Mouse (Mus musculus): Measurements from ENCODE around the gene Psenen. TPM values are rescaled to one million over a fixed set of nuclear protein-coding genes. Genes with fewer than 3 reads are reported as not detected.

The Psenen gene
- 10 to 100 TPM; 78.5 to 81.4 TPM for total RNA-seq (2021)

GRCm38 (mm10) chr7:30563117-30563905, at the start of gene Psenen, which contains the start of the genes U2af1l4 and Gm49396:
Gene Psenen (minus strand): TSS chr7:30563627.
Gene U2af1l4 (plus strand): TSS chr7:30563301.
Gene Gm49396 (plus strand): TSS chr7:30563344.
- intact Hi-C loops (cut with DNase I) = no loop called here
- peak; percentile 98 for DNase-seq

- intact Hi-C loops (cut with DNase I) = no loop called here
- DNase-seq = no peak
These were observed 49.4 kb upstream of the Psenen start, which contains the start of gene Upk1a for GRCm38 (mm10) chr7:30612654-30613402. Gene Upk1a (minus strand): TSS chr7:30612847.

GRCm38 (mm10) chr7:30610043-30610442, 46.6 kb upstream of the Psenen start:
- intact Hi-C loops (cut with DNase I) = no loop called here
- DNase-seq = no peak

GRCm38 (mm10) chr7:30608476-30608875, 45.0 kb upstream of the Psenen start:
- no peak for DNase-seq
- intact Hi-C loops (cut with DNase I) = no loop called here

- DNase-seq = peak; percentile 77
- intact Hi-C loops (cut with DNase I) = no loop called here
These were observed 44.4 kb upstream of the Psenen start for GRCm38 (mm10) chr7:30607706-30608309.

GRCm38 (mm10) chr7:30604944-30605343, 41.5 kb upstream of the Psenen start:
- no peak for DNase-seq
- intact Hi-C loops (cut with DNase I) = no loop called here

GRCm38 (mm10) chr7:30604424-30604823, 41.0 kb upstream of the Psenen start:
- intact Hi-C loops (cut with DNase I) = no loop called here
- no peak for DNase-seq

- no peak for DNase-seq
- intact Hi-C loops (cut with DNase I) = no loop called here
These were observed 39.2 kb upstream of the Psenen start for GRCm38 (mm10) chr7:30602583-30602982.

GRCm38 (mm10) chr7:30600651-30601050, 37.2 kb upstream of the Psenen start:
- intact Hi-C loops (cut with DNase I) = no loop called here
- peak; percentile 22 for DNase-seq

- DNase-seq = peak; percentile 95
- intact Hi-C loops (cut with DNase I) = no loop called here
These were observed 36.5 kb upstream of the Psenen start for GRCm38 (mm10) chr7:30599933-30600353.

- DNase-seq = no peak
- intact Hi-C loops (cut with DNase I) = no loop called here
These were observed 35.4 kb upstream of the Psenen start, which contains the start of gene Zbtb32 for GRCm38 (mm10) chr7:30598786-30599185. Gene Zbtb32 (minus strand): TSS chr7:30598909.

- no peak for DNase-seq
- intact Hi-C loops (cut with DNase I) = no loop called here
These were observed 33.4 kb upstream of the Psenen start for GRCm38 (mm10) chr7:30596811-30597210.

GRCm38 (mm10) chr7:30596093-30596492, 32.7 kb upstream of the Psenen start:
- no peak for DNase-seq
- intact Hi-C loops (cut with DNase I) = no loop called here

- intact Hi-C loops (cut with DNase I) = no loop called here
- no peak for DNase-seq
These were observed 31.1 kb upstream of the Psenen start for GRCm38 (mm10) chr7:30594510-30595024.

- intact Hi-C loops (cut with DNase I) = no loop called here
- DNase-seq = peak; percentile 38
These were observed 30.4 kb upstream of the Psenen start for GRCm38 (mm10) chr7:30593579-30594509.

- DNase-seq = no peak
- intact Hi-C loops (cut with DNase I) = no loop called here
These were observed 29.5 kb upstream of the Psenen start for GRCm38 (mm10) chr7:30592772-30593423.

- DNase-seq = no peak
- intact Hi-C loops (cut with DNase I) = no loop called here
These were observed 28.2 kb upstream of the Psenen start for GRCm38 (mm10) chr7:30591605-30591951.

- intact Hi-C loops (cut with DNase I) = no loop called here
- no peak for DNase-seq
These were observed 27.6 kb upstream of the Psenen start for GRCm38 (mm10) chr7:30590927-30591604.

Measured in left cerebral cortex, postnatal 4 days (tissue).